Mouse (Mus musculus): ENCODE measurements around the gene Rilp. TPM values are rescaled to one million over a fixed set of nuclear protein-coding genes. Genes with fewer than 3 reads are reported as not detected.
"Not testable (repeated sequence)": the region's sequence is repeated elsewhere in the genome, so short reads cannot be mapped to it uniquely, and the experiment has no call there.

Gene Rilp
- polyA plus RNA-seq, 1 experiment: 42.3 TPM

- H3K27ac ChIP-seq (replicated peaks; ENCODE audit: low read depth, low read length): no peak overlapping the region; the same call in 1 of the 2 replicates
- H3K4me1 ChIP-seq (ENCODE audit: control insufficient read depth, insufficient read depth, insufficient read length, low read length): peaks cover 11% of the 10 kb centered on the region
- no peak overlapping the region for H3K4me3 ChIP-seq (ENCODE audit: insufficient read depth, low read depth, low read length)
These were observed 43.1 kb downstream of the Rilp start for GRCm38 (mm10) chr11:75552906-75553482.

GRCm38 (mm10) chr11:75556006-75556405, 46.1 kb downstream of the Rilp start:
- not testable (repeated sequence) for H3K27ac ChIP-seq (replicated peaks; ENCODE audit: low read depth, low read length); H3K4me3 ChIP-seq (ENCODE audit: insufficient read depth, low read depth, low read length); H3K4me1 ChIP-seq (ENCODE audit: control insufficient read depth, insufficient read depth, insufficient read length, low read length)

GRCm38 (mm10) chr11:75557142-75557541, 47.2 kb downstream of the Rilp start:
- H3K27ac ChIP-seq (replicated peaks; ENCODE audit: low read depth, low read length): no peak overlapping the region
- no peak overlapping the region for H3K4me3 ChIP-seq (ENCODE audit: insufficient read depth, low read depth, low read length)
- no peaks in the 10 kb centered on the region; the same call in 1 of the 2 replicates for H3K4me1 ChIP-seq (ENCODE audit: control insufficient read depth, insufficient read depth, insufficient read length, low read length)

- Histone ChIP-seq H3K4me3 (ENCODE audit: insufficient read depth, low read depth, low read length) (no peak overlapping the region), H3K4me1 (ENCODE audit: control insufficient read depth, insufficient read depth, insufficient read length, low read length) (peaks cover 3% of the 10 kb centered on the region; the same call in 1 of the 2 replicates)
These were observed 48.2 kb downstream of the Rilp start for GRCm38 (mm10) chr11:75558101-75558500.

GRCm38 (mm10) chr11:75559870-75560504, 50.1 kb downstream of the Rilp start:
- H3K4me1 ChIP-seq (ENCODE audit: control insufficient read depth, insufficient read depth, insufficient read length, low read length): peaks cover 5% of the 10 kb centered on the region
- H3K27ac ChIP-seq (replicated peaks; ENCODE audit: low read depth, low read length): no peak overlapping the region
- no peak overlapping the region for H3K4me3 ChIP-seq (ENCODE audit: insufficient read depth, low read depth, low read length)

More at GRCm38 (mm10) chr11:75558101-75558500, 48.2 kb downstream of the Rilp start:
- no peak overlapping the region for H3K27ac ChIP-seq (replicated peaks; ENCODE audit: low read depth, low read length)

- no peak overlapping the region for H3K4me3 ChIP-seq (ENCODE audit: insufficient read depth, low read depth, low read length)
- H3K27ac ChIP-seq (replicated peaks; ENCODE audit: low read depth, low read length): no peak overlapping the region
- H3K4me1 ChIP-seq (ENCODE audit: control insufficient read depth, insufficient read depth, insufficient read length, low read length): peaks cover 6% of the 10 kb centered on the region
These were observed 50.9 kb downstream of the Rilp start for GRCm38 (mm10) chr11:75560530-75561409.

GRCm38 (mm10) chr11:75561410-75561791, 51.5 kb downstream of the Rilp start:
- Histone ChIP-seq H3K27ac (replicated peaks; ENCODE audit: low read depth, low read length) (no peak overlapping the region), H3K4me1 (ENCODE audit: control insufficient read depth, insufficient read depth, insufficient read length, low read length) (peaks cover 6% of the 10 kb centered on the region), H3K4me3 (ENCODE audit: insufficient read depth, low read depth, low read length) (no peak overlapping the region)

Other genes starting within 250 kb of the Rilp start
- gene Rpa1, start 161.8 kb upstream of the Rilp start, polyA plus RNA-seq (2012; ENCODE audit: insufficient read depth, insufficient read length, missing spikeins): 20.1 and 24.7 TPM in 2 replicates
- 12.4 and 13.4 TPM in 2 replicates for gene Smyd4, start 161.7 kb upstream of the Rilp start, polyA plus RNA-seq (2012; ENCODE audit: insufficient read depth, insufficient read length, missing spikeins)
- 78.8 and 102 TPM in 2 replicates for gene Serpinf1, start 87.4 kb upstream of the Rilp start, polyA plus RNA-seq (2012; ENCODE audit: insufficient read depth, insufficient read length, missing spikeins)
- 0.48 TPM in 1 of 2 replicates, not detected in the other for gene Serpinf2, start 70.5 kb upstream of the Rilp start, polyA plus RNA-seq (2012; ENCODE audit: insufficient read depth, insufficient read length, missing spikeins)
- 5.5 and 7.2 TPM in 2 replicates for gene Wdr81, start 55.4 kb upstream of the Rilp start, polyA plus RNA-seq (2012; ENCODE audit: insufficient read depth, insufficient read length, missing spikeins)
- gene Tlcd2, start 48.4 kb upstream of the Rilp start, polyA plus RNA-seq (2012; ENCODE audit: insufficient read depth, insufficient read length, missing spikeins): 13.5 and 20.2 TPM in 2 replicates
- 57.2 and 61.0 TPM in 2 replicates for gene Prpf8, start 23.3 kb upstream of the Rilp start, polyA plus RNA-seq (2012; ENCODE audit: insufficient read depth, insufficient read length, missing spikeins)
- gene Scarf1, start 3.4 kb downstream of the Rilp start, polyA plus RNA-seq (2012; ENCODE audit: insufficient read depth, insufficient read length, missing spikeins): 3.4 and 5.3 TPM in 2 replicates
- 13.4 and 14.5 TPM in 2 replicates for gene Slc43a2, start 21.6 kb downstream of the Rilp start, polyA plus RNA-seq (2012; ENCODE audit: insufficient read depth, insufficient read length, missing spikeins)
- gene Pitpna, start 78.0 kb downstream of the Rilp start, polyA plus RNA-seq (2012; ENCODE audit: insufficient read depth, insufficient read length, missing spikeins): 75.9 and 86.5 TPM in 2 replicates
- gene Inpp5k, start 120.9 kb downstream of the Rilp start, polyA plus RNA-seq (2012; ENCODE audit: insufficient read depth, insufficient read length, missing spikeins): 19.1 and 24.1 TPM in 2 replicates
- 65.7 and 72.5 TPM in 2 replicates for gene Myo1c, start 140.4 kb downstream of the Rilp start, polyA plus RNA-seq (2012; ENCODE audit: insufficient read depth, insufficient read length, missing spikeins)
- 56.9 and 64.4 TPM in 2 replicates for gene Crk, start 169.2 kb downstream of the Rilp start, polyA plus RNA-seq (2012; ENCODE audit: insufficient read depth, insufficient read length, missing spikeins)
- 296 and 331 TPM in 2 replicates for gene Ywhae, start 222.8 kb downstream of the Rilp start, polyA plus RNA-seq (2012; ENCODE audit: insufficient read depth, insufficient read length, missing spikeins)

Measured in brown adipose tissue, adult 24 weeks (tissue).